Mouse (Mus musculus) ES-E14 (cell line): ENCODE measurements around the gene Pwwp2a.

ENCODE experiments used
- CHD2 ChIP-seq: IDR thresholded peaks from 2 replicates; pipeline ENCODE4 v1.6.1; 2014; ENCODE audit warnings: mild to moderate bottlenecking, low read depth, low read length, inconsistent platforms
- HCFC1 ChIP-seq: IDR thresholded peaks from 2 replicates; pipeline ENCODE4 v1.6.1; 2012; ENCODE audit warnings: low read length, inconsistent platforms, borderline replicate concordance; ENCODE audit not compliant: insufficient read depth
- MAFK ChIP-seq: IDR thresholded peaks from 2 replicates; pipeline ENCODE4 v1.6.1; 2014; ENCODE audit warnings: mild to moderate bottlenecking, low read depth, low read length, inconsistent platforms; ENCODE audit not compliant: insufficient read depth
- ZC3H11A ChIP-seq: IDR thresholded peaks from 2 replicates; pipeline ENCODE4 v1.6.1; 2012; ENCODE audit warnings: low read depth, mild to moderate bottlenecking, inconsistent platforms, low read length, borderline replicate concordance
- ZNF384 ChIP-seq: IDR thresholded peaks from 2 replicates; pipeline ENCODE4 v1.6.1; 2012; ENCODE audit warnings: low read depth, low read length, inconsistent platforms

DNA sequence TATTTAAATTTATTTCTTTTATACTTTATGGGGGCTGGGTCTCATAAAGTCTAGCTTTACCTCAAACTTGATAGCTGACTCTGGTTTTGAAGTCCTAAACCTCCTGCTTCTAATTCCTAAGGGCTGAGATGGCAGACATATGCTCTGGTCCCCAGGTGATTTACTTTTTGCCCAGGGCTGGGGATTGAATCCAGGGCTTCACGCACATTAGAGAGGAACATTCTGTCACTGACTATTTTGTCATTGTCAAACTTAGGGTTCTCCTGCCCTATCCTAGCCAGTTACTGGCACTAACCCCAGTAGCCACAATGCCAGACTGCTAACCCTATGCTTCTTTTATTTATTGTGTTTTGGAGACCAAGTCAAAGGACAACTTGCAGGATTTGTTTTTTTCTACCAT, 7.1 kb downstream of the Pwwp2a start:
- no peak for TF ChIP-seq ZNF384
- TF ChIP-seq HCFC1 = no peak
- TF ChIP-seq MAFK = no peak
- no peak for TF ChIP-seq CHD2
- TF ChIP-seq ZC3H11A = no peak
